Mouse (Mus musculus): Measurements from ENCODE around the gene Trim71. TPM values are rescaled to one million over a fixed set of nuclear protein-coding genes. Genes with fewer than 3 reads are reported as not detected.

The Trim71 gene
- polyA plus RNA-seq, 1 experiment from 2014 or later = 2.2 TPM

DNA sequence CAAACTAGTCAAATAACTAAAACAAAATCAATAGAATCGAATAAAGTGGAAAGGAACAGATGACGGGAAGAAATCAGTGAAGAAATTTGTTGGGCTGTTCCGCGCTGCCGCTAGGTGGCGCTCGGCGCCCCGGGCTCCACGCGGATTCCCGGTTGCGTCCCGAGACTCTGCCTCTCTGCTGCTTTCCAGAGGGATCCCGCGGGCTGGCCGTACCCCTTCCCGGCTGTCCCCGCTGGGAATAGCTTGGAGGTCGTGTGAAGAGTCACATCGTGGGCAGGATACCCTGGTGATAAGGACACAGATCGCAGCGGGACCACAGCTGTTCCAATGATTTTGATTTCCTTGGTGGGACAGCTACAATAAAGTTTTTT is 19.6 kb upstream of the Trim71 start:
- H3K4me3 ChIP-seq (ENCODE audit: low read depth, low read length) = peak overlapping the region; percentile 22
- H3K27me3 ChIP-seq (ENCODE audit: control insufficient read depth, insufficient read depth, low read length) = no peaks in the 10 kb centered on the region
- DNase-seq (ENCODE audit: low spot score, missing footprints) (no peak), ATAC-seq (ENCODE audit: low FRiP score) (peak; percentile 86)
- 2% methylated on average over 23 of the region's 23 CpGs for WGBS
- H3K4me2 ChIP-seq = peak overlapping the region; percentile 47
- peaks cover 12% of the 10 kb centered on the region for H3K4me1 ChIP-seq (ENCODE audit: control insufficient read depth, insufficient read depth, low read length)
- no peaks in the 10 kb centered on the region for H3K9me3 ChIP-seq (ENCODE audit: control insufficient read depth, low read length)
- H3K9ac ChIP-seq (ENCODE audit: low read length) = peak overlapping the region; percentile 46; the same call in 1 of the 2 replicates
- H3K27ac ChIP-seq (ENCODE audit: low read depth, low read length) = peak overlapping the region; percentile 82
- H3K36me3 ChIP-seq (ENCODE audit: control insufficient read depth, insufficient read depth, low read length) = peaks cover 3% of the 10 kb centered on the region; the same call in 1 of the 2 replicates

DNA sequence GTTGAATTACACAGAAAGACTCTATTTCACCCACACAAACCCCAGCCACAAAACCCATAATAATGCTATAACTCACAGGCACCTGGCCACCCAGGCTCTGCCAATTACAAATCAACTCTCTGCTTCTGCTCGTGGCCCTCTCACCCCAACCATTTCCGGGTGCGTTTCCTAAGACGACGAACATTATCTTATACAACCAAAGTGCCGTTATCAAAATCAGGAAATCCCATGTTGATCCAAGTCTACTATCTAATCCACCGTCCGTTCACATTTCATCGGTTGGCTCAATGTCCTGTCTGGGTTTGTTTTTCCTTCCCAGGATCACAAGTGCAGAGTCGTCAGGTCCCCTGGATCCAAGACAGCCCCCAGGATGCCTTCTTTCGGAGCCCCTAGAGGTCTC is 14.5 kb upstream of the Trim71 start:
- Histone ChIP-seq H3K9me3 (ENCODE audit: control insufficient read depth, low read length) (no peaks in the 10 kb centered on the region), H3K4me2 (no peak overlapping the region), H3K4me3 (ENCODE audit: low read depth, low read length) (no peak overlapping the region), H3K27ac (ENCODE audit: low read depth, low read length) (no peak overlapping the region), H3K27me3 (ENCODE audit: control insufficient read depth, insufficient read depth, low read length) (no peaks in the 10 kb centered on the region), H3K36me3 (ENCODE audit: control insufficient read depth, insufficient read depth, low read length) (no peaks in the 10 kb centered on the region), H3K4me1 (ENCODE audit: control insufficient read depth, insufficient read depth, low read length) (no peaks in the 10 kb centered on the region), H3K9ac (ENCODE audit: low read length) (no peak overlapping the region)
- WGBS = 87% methylated on average over 11 of the region's 11 CpGs
- ATAC-seq (ENCODE audit: low FRiP score) (no peak), DNase-seq (ENCODE audit: low spot score, missing footprints) (no peak)

DNA sequence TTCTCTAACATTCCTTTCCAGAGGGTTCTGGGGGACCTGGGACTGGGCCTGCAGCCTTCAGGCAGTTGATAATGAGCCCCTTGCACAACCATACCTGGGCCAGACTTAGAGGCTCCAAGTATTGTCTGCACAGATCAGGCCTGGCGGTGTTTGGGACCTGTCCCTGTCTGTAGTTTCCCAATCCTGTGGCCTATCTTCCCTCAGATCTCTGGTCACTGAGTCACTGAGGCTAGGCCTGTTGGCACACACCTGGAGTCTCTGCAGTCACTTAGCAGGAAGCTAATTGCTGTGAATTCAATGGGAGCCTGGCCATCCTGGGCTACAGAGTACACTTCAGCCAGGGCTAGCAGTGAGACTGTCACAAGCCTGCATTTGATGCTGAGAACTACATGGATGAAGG is 11.8 kb upstream of the Trim71 start:
- Histone ChIP-seq H3K4me2 (no peak overlapping the region), H3K4me3 (ENCODE audit: low read depth, low read length) (no peak overlapping the region), H3K27ac (ENCODE audit: low read depth, low read length) (no peak overlapping the region), H3K36me3 (ENCODE audit: control insufficient read depth, insufficient read depth, low read length) (no peaks in the 10 kb centered on the region), H3K9ac (ENCODE audit: low read length) (no peak overlapping the region), H3K27me3 (ENCODE audit: control insufficient read depth, insufficient read depth, low read length) (no peaks in the 10 kb centered on the region), H3K4me1 (ENCODE audit: control insufficient read depth, insufficient read depth, low read length) (no peaks in the 10 kb centered on the region), H3K9me3 (ENCODE audit: control insufficient read depth, low read length) (no peaks in the 10 kb centered on the region)
- no peak for DNase-seq (ENCODE audit: low spot score, missing footprints)
- WGBS = 88% methylated on average over 1 of the region's 1 CpGs
- ATAC-seq (ENCODE audit: low FRiP score) = no peak

DNA sequence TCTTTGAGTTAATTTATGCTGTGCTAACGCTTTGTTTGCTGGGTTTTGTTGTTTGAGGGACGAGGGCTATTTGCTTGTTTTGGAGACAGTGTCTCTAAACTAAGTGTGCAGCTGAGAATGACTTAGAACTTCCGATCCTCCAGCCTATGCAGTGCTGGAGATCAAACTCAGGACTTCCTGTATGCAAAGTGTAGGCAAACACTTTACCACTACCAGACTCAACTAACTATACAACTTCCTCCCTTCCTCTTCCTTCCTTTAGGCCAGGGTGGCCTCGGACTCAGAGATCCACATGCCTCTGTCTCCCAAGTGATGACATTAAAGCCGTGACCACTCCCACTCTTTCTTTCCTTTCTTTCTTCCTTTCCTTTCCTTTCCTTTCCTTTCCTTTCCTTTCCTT is 9.4 kb upstream of the Trim71 start:
- DNase-seq (ENCODE audit: low spot score, missing footprints) = no peak
- Histone ChIP-seq H3K9ac (ENCODE audit: low read length) (no peak overlapping the region), H3K9me3 (ENCODE audit: control insufficient read depth, low read length) (no peaks in the 10 kb centered on the region), H3K27me3 (ENCODE audit: control insufficient read depth, insufficient read depth, low read length) (no peaks in the 10 kb centered on the region), H3K36me3 (ENCODE audit: control insufficient read depth, insufficient read depth, low read length) (no peaks in the 10 kb centered on the region), H3K4me2 (no peak overlapping the region), H3K4me1 (ENCODE audit: control insufficient read depth, insufficient read depth, low read length) (no peaks in the 10 kb centered on the region), H3K27ac (ENCODE audit: low read depth, low read length) (no peak overlapping the region), H3K4me3 (ENCODE audit: low read depth, low read length) (no peak overlapping the region)
- 77% methylated on average over 5 of the region's 5 CpGs for WGBS
- ATAC-seq (ENCODE audit: low FRiP score) = no peak

DNA sequence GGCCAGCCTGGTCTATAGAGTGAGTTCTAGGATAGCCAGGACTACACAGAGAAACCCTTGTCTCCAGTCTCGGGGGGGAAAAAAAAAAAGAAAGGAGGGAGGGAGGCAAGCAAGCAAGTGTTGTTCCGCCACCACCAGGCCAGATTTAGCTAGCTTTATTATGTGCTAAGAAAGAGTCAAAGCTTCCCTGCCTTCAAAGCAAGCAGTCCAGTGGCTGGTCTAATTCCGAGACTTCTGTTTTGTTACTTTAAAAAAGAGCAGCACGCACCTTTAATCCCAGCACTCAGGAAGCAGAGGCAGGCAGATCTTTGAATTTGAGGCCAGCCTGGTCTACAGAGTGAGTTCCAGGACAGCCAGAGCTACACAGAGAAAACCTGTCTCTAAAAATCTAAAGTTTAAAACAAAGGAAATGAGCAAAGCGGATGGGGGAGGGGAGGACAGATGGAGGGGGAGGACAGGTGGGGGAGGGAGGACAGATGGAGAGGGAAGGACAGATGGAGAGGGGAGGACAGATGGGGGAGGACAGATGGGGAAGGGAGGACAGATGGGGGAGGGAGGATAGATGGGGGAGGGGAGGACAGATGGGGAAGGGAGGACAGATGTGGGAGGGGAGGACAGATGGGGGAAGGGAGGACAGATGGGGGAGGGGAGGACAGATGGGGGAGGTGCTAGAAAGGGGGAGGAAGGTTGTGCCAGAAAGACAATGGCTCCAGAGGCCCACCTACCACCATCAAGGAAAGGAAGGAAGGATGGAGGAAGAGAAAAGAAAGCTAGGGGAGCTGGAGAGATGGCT is 4.7 kb upstream of the Trim71 start:
- no peak for ATAC-seq (ENCODE audit: low FRiP score)
- no peak overlapping the region for H3K4me3 ChIP-seq (ENCODE audit: low read depth, low read length)
- WGBS = 87% methylated on average over 5 of the region's 5 CpGs

DNA sequence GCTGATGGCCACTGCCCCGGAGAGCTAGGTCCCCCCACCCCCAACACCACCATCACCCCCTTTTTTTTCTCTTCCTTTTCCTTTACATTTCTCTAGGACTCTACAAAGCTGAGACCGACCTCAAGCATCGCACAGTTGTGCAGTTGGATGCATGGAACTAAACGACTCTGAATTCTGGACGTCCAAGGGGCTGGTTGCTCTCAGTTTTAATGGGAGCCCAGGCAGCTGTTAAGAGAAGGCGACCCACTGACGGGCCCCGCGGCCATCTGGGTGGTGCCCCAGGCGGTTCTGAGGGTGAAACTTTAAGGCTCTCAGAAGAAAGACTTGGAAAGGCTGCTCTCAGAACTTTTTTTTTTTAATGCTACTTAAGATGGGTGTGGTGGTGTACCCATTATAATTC is 498 bp upstream of the Trim71 start:
- Histone ChIP-seq H3K4me3 (ENCODE audit: low read depth, low read length) (peak overlapping the region; percentile 74), H3K36me3 (ENCODE audit: control insufficient read depth, insufficient read depth, low read length) (no peaks in the 10 kb centered on the region), H3K27ac (ENCODE audit: low read depth, low read length) (peak overlapping the region; percentile 81), H3K9ac (ENCODE audit: low read length) (peak overlapping the region; percentile 72), H3K4me2 (peak overlapping the region; percentile 92), H3K27me3 (ENCODE audit: control insufficient read depth, insufficient read depth, low read length) (no peaks in the 10 kb centered on the region), H3K4me1 (ENCODE audit: control insufficient read depth, insufficient read depth, low read length) (peaks cover 25% of the 10 kb centered on the region), H3K9me3 (ENCODE audit: control insufficient read depth, low read length) (no peaks in the 10 kb centered on the region)
- ATAC-seq (ENCODE audit: low FRiP score) (no peak), DNase-seq (ENCODE audit: low spot score, missing footprints) (peak; percentile 92)
- WGBS = under 1% methylated on average over 10 of the region's 10 CpGs

More for the DNA sequence above, 4.7 kb upstream of the Trim71 start:
- Histone ChIP-seq H3K9ac (ENCODE audit: low read length) (no peak overlapping the region), H3K9me3 (ENCODE audit: control insufficient read depth, low read length) (no peaks in the 10 kb centered on the region), H3K36me3 (ENCODE audit: control insufficient read depth, insufficient read depth, low read length) (no peaks in the 10 kb centered on the region), H3K27ac (ENCODE audit: low read depth, low read length) (no peak overlapping the region), H3K4me1 (ENCODE audit: control insufficient read depth, insufficient read depth, low read length) (peaks cover 4% of the 10 kb centered on the region; the same call in 1 of the 2 replicates), H3K27me3 (ENCODE audit: control insufficient read depth, insufficient read depth, low read length) (no peaks in the 10 kb centered on the region), H3K4me2 (no peak overlapping the region)
- no peak for DNase-seq (ENCODE audit: low spot score, missing footprints)

DNA sequence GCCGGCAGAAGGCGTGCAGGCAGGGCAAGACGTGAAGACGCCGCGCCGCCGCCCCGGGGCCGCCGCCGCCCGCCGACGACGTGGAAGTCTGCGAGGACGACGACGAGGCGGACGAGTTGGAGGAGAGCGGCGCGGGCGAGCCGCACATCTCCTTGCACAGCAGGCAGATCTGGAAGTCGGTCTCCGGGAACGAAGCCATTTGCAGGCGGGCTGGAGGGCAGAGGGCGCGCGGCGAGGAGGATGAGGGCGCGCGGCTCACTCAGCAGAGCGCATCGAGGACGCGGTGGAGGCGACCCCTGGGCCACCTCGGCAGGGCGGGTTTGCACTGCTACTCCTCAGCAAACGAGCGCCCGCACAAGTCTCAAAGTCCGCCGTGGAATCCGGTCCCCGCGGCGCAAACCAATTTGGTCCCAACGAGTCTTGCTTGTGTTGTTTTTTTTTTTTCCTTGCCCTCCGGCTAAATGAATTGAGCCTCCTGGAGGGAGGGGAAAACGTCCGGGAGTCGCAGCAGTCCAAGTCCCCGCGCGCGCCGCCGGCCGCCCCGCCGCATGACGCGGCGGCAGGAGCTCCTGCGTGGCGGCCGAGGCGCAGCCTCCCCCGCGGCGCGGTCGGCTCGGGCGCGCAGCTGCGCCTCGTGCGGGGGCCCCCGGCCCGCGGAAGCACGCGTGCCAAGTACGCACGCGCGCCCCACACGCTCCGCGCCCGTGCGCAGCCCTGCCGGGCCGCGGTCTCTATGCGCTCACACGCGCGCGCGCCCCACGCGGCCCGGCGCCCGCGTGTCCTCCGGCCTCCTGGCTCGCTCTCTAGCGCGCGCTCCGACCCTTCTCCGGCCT is 1.0 kb downstream of the Trim71 start:
- WGBS = under 1% methylated on average over 111 of the region's 122 CpGs
- H3K36me3 ChIP-seq (ENCODE audit: control insufficient read depth, insufficient read depth, low read length) = no peaks in the 10 kb centered on the region
- H3K4me1 ChIP-seq (ENCODE audit: control insufficient read depth, insufficient read depth, low read length) = peaks cover 29% of the 10 kb centered on the region
- peak; percentile 97 for DNase-seq (ENCODE audit: low spot score, missing footprints)
- H3K9me3 ChIP-seq (ENCODE audit: control insufficient read depth, low read length) = no peaks in the 10 kb centered on the region
- peak overlapping the region; percentile 92 for H3K4me2 ChIP-seq
- peak overlapping the region; percentile 72 for H3K9ac ChIP-seq (ENCODE audit: low read length)
- H3K27me3 ChIP-seq (ENCODE audit: control insufficient read depth, insufficient read depth, low read length) = no peaks in the 10 kb centered on the region
- H3K4me3 ChIP-seq (ENCODE audit: low read depth, low read length) = peak overlapping the region; percentile 74
- peak; percentile 31 for ATAC-seq (ENCODE audit: low FRiP score)
- H3K27ac ChIP-seq (ENCODE audit: low read depth, low read length) = peak overlapping the region; percentile 81

DNA sequence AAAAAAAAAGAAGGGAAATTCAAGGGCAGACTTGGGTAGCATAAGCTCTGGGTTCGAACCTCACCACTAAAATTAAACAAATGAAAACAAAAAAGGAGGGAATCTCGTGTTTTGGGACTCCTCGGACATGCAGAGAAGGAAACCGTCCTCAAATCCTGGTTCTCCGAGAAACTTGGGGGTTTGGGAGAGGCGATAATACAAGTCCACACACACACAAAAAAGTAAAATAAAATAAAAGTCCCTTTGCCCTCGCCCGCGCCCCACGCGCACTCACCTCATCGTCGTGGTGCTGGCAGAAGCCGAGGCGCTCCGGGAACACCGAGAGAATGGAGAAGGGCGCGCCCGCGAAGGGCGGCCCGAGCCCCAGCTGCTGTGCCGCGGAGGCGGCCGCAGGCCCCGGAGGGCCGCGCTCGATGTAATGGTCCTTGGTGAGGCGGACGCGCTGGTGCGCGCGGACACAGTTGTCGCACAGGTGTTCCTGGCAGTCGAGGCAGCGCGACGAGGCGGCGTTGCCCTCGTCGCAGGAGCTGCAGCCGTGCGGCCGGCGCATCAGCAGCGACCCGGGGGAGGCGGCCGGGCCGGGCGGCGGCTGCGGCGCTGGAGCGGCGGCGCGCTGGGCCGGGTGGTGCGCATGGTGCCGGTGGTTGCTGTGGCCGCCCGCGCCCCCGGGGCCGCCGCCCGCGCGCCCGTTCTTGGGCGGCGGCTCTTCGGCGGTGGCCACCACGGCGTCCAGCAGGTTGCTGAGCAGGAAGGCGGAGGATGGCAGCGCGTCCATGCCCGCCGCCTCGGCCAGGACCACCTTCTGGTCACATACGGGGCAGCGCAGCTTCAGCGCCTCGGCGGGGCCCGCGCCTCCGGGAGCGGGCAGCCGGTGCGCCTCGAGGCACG is 1.9 kb downstream of the Trim71 start:
- Histone ChIP-seq H3K4me2 (peak overlapping the region; percentile 92), H3K27me3 (ENCODE audit: control insufficient read depth, insufficient read depth, low read length) (no peaks in the 10 kb centered on the region), H3K27ac (ENCODE audit: low read depth, low read length) (no peak overlapping the region; the same call in 1 of the 2 replicates), H3K36me3 (ENCODE audit: control insufficient read depth, insufficient read depth, low read length) (no peaks in the 10 kb centered on the region), H3K4me1 (ENCODE audit: control insufficient read depth, insufficient read depth, low read length) (peaks cover 29% of the 10 kb centered on the region), H3K9ac (ENCODE audit: low read length) (peak overlapping the region; percentile 72), H3K4me3 (ENCODE audit: low read depth, low read length) (peak overlapping the region; percentile 74), H3K9me3 (ENCODE audit: control insufficient read depth, low read length) (no peaks in the 10 kb centered on the region)
- peak; percentile 28; the same call in 1 of the 2 replicates for ATAC-seq (ENCODE audit: low FRiP score)
- WGBS = under 1% methylated on average over 89 of the region's 101 CpGs
- DNase-seq (ENCODE audit: low spot score, missing footprints) = peak; percentile 97
